Mouse (Mus musculus) liver, embryonic 14.5 days (tissue): ENCODE measurements around the gene Sspo.

Experiments
- CTCF ChIP-seq: IDR thresholded peaks from 2 replicates; pipeline ENCODE4 v1.5.1; 2016; ENCODE audit warnings: antibody characterized with exemption, low read depth, control low read depth
- EP300 ChIP-seq: IDR thresholded peaks from 2 replicates; pipeline ENCODE4 v1.6.1; 2016; ENCODE audit warnings: antibody characterized with exemption, low read depth

DNA sequence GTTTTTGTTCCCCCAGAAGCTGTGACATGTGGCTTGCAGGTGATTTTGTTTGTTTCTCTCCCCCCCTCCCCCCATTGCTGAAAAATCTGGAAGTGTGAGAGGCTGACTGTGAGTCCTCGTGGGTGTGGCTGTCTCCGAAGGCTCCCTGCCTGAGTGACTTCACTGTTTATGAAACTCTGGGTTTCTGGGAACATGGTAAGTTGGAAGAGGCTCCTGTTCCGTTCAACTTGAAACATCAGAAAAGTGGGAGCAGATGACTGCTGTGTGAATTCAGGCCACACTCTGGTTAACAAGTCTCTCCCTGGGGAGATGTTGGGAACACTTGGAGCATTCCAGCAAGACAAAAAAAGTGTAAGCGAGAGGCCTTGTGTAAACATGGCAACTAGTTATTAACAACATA, 98.8 kb downstream of the Sspo start:
- TF ChIP-seq CTCF (no peak), EP300 (no peak)
